Mouse (Mus musculus) erythroblast, embryonic 14.5 days (primary cell): Measurements from ENCODE around the gene Nelfb. TPM values are rescaled to one million over a fixed set of nuclear protein-coding genes. Genes with fewer than 3 reads are reported as not detected.
A peak's percentile ranks its signal among the peaks of the same experiment; 100 is the strongest.

ENCODE experiments used
- H3K27me3 ChIP-seq: 2 replicates; pipeline ENCODE4 v1.6.1; 2012; ENCODE audit warnings: inconsistent platforms; ENCODE audit not compliant: control insufficient read depth
- H3K36me3 ChIP-seq: 2 replicates; pipeline ENCODE4 v1.6.1; 2012; ENCODE audit warnings: mild to moderate bottlenecking, inconsistent platforms; ENCODE audit not compliant: control insufficient read depth
- H3K4me1 ChIP-seq: 2 replicates; pipeline ENCODE4 v1.6.1; 2012; ENCODE audit warnings: inconsistent platforms; ENCODE audit not compliant: control insufficient read depth
- H3K4me3 ChIP-seq: replicated peaks from 2 replicates; pipeline ENCODE3; 2012; ENCODE audit warnings: moderate library complexity, mild to moderate bottlenecking, inconsistent platforms
- H3K9me3 ChIP-seq: 2 replicates; pipeline ENCODE4 v1.6.1; 2012; ENCODE audit warnings: low read length, inconsistent platforms, mixed read lengths; ENCODE audit not compliant: control insufficient read depth
- GATA1 ChIP-seq: IDR thresholded peaks from 2 replicates; pipeline ENCODE4 v1.6.1; 2012; ENCODE audit warnings: low read length, inconsistent platforms, mixed read lengths
- TAL1 ChIP-seq: IDR thresholded peaks from 3 replicates; pipeline ENCODE4 v1.6.1; 2012; ENCODE audit warnings: low read length, inconsistent platforms, mixed read lengths
- polyA plus RNA-seq: library from polyadenylated mRNA; stranded (reverse); fragments of >175 nt; gene quantifications from 2 replicates; pipeline ENCODE4 v1.2.3, GENCODE M21; 2012

Nelfb gene
- polyA plus RNA-seq, 1 experiment = 1.8 TPM

DNA sequence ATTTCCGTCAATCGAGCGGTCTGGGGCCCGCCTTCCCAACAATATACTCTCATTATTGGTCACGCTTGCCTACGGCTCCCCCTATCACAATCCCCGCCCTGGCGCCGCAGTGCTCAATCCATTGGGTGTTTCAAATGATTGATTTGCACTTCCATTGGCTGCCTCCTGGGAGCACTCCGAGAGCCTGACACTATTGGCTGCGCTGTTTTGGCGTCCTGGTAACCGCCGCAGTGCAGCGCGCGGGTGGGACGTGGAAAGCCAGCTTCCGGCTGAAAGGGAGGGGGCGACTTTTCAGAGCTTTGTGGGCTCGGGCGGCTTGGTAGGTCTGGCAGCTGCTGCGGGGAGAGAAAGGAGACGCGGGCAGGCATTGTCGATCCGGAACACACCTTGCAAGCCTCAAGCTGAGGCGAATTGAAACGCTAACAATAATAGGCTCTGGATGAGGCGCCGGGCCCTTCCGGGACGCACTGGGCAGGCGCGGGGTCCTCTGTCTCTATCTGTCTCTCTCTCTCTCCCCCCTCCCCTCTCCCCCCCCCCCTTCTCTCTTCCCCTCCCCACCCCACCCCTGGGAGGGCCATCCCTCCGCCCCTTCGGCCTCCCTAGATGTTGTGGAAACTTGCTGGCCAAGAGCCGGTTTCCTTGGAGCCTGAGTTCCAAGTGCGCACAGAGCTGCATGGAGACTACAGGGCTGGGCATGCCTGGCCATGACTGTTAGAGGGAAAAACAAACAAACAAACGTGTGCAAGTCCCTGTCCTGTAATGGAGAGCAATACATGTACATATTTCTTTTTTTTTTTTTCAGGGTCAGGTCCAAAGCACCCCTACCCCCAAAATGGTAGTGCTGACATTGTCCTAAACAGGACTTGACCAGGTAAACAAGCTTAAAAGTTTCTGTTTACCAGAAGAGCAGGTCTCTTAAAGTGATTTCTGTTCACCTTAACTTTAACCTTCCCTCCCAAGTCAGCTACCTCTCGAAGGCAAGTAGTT is 13.8 kb upstream of the Nelfb start:
- TF ChIP-seq GATA1 = no peak
- no peak for TF ChIP-seq TAL1
- Histone ChIP-seq H3K27me3 (no peaks in the 10 kb centered on the region), H3K9me3 (no peaks in the 10 kb centered on the region), H3K36me3 (peaks cover 38% of the 10 kb centered on the region), H3K4me1 (peaks cover 60% of the 10 kb centered on the region), H3K4me3 (peak overlapping the region; percentile 66)

DNA sequence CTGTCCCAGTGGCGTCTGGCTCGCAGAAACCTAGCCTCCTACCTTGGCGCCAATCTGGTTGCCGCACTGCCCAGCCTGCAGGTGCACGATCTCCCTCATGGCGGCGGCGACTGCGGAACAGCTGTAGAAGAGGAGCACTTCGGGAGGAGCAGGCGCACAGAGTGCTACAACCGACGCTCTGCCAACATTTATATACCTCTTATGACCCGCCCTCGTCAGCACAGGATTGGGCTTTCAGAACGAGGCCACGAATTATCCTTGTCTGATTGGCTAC is 13.1 kb upstream of the Nelfb start, which contains the start of gene Tubb4b:
Gene Tubb4b, minus strand, starts transcription at position 211 of the 274 bp plus-strand sequence.
- TF ChIP-seq TAL1 (no peak), GATA1 (no peak)
- no peaks in the 10 kb centered on the region for H3K27me3 ChIP-seq
- peaks cover 38% of the 10 kb centered on the region for H3K36me3 ChIP-seq
- H3K4me1 ChIP-seq = peaks cover 60% of the 10 kb centered on the region
- H3K9me3 ChIP-seq = no peaks in the 10 kb centered on the region
- peak within 1 kb of the TSS; percentile 66 for H3K4me3 ChIP-seq

DNA sequence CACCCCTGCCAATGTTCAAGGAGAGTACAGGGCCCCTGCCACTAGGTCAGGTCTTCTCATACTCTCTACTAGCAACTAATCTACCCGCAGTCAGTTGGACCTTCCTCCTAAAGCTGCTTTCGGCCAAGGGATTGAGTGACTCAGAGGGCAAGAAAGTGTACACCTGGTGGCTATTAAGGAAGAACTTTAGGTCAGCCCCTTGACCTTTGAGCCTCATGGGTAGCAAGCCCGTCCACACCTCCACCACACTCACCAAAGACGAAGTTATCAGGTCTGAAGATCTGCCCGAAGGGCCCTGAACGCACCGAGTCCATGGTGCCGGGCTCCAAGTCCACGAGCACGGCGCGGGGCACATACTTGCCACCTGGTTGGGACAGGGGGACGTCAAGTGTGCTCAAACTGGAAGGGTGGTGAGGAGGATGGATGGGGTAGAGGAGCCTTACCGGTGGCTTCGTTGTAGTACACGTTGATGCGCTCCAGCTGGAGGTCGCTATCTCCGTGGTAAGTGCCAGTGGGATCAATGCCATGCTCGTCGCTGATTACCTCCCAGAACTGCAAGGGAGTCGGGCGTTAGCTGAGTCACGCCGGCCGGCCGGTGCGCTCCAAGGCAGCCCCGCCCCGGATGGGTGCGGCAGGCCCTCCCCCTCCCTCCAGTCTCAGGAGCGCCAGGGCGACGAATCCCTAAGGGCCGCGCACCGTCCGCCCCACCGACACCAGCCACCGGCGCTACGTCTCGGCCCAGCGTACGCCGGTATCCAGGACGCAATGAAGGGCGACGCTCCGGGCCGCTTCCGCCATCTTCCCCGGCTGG is 12.6 kb upstream of the Nelfb start:
- TF ChIP-seq GATA1 = peak; percentile 64
- peak; percentile 55; the same call in 2 of the 3 replicates for TF ChIP-seq TAL1
- Histone ChIP-seq H3K4me3 (peak overlapping the region; percentile 66), H3K4me1 (peaks cover 55% of the 10 kb centered on the region), H3K9me3 (no peaks in the 10 kb centered on the region), H3K36me3 (peaks cover 38% of the 10 kb centered on the region), H3K27me3 (no peaks in the 10 kb centered on the region)

DNA sequence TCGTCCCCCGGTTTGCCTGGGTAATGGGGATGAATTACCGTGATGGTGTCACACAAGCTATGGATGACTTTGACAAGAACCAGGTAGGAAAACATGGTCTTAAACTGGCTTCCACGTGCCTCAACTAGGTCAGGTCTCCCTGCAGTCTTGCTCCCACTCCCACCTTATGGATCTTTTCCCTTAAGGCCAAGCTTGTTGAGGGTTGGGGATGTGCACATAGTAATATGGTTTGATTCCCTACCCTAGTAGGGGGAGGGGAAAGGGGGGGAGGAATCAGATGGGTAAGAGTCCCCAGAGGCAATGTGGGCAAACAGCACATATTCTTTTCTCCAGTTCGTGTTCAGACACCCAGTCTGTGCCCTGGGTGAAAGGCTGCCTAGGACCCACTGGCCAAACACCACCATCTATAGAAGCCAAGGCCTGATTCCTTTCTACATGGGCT is 10.1 kb upstream of the Nelfb start:
- peaks cover 36% of the 10 kb centered on the region for H3K4me1 ChIP-seq
- peaks cover 38% of the 10 kb centered on the region for H3K36me3 ChIP-seq
- TF ChIP-seq TAL1 (no peak), GATA1 (no peak)
- no peaks in the 10 kb centered on the region for H3K9me3 ChIP-seq
- H3K27me3 ChIP-seq = no peaks in the 10 kb centered on the region; the same call in 1 of the 2 replicates
- peak overlapping the region; percentile 21 for H3K4me3 ChIP-seq

DNA sequence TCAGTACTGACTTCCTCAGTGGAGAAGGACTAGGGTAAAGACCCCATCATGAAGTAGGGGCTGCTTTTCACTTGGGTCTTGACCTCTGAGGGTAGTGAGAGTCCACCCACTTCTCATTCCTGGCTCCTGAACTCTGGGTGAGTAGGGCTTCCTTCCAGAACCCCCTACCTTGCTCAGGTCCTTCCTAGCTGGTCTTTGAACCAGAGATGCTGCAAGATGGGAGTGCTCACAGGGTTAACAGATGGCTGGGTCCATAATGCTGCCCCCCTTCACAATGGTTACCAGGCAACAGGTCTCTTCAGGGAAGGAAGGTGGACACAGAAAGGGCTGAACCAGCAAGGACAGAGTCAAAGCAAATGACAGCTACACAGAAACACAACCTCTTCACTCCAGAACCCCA is 7.2 kb upstream of the Nelfb start, which contains the start of gene Fam166a:
Gene Fam166a, plus strand, starts transcription at position 301 of the 400 bp plus-strand sequence.
- Histone ChIP-seq H3K27me3 (peaks cover 1% of the 10 kb centered on the region), H3K4me1 (peaks cover 29% of the 10 kb centered on the region), H3K9me3 (no peaks in the 10 kb centered on the region), H3K4me3 (no peak within 1 kb of the TSS), H3K36me3 (peaks cover 29% of the 10 kb centered on the region)
- TF ChIP-seq GATA1 = no peak
- TF ChIP-seq TAL1 = no peak

DNA sequence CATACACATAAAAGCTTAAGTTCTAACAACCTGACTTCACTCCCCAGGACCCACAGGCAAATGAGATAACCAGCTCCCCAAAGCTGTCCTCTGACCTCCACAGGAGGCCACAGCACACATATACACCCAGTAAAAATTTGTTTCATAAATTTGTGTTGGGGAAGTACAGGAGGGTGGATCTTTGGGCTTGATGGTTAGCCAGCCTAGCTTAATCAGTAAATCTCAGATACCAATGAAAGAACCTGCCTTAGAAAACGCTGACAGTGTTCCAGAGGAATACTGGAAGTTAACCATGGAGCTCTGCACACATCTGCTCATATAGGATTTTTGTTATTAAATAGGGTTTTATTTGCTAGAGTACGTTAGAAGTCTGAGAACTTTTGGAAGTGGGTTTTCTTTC is 6.4 kb upstream of the Nelfb start:
- TF ChIP-seq TAL1 (no peak), GATA1 (no peak)
- Histone ChIP-seq H3K4me3 (no peak overlapping the region), H3K9me3 (no peaks in the 10 kb centered on the region), H3K27me3 (peaks cover 5% of the 10 kb centered on the region), H3K4me1 (peaks cover 23% of the 10 kb centered on the region), H3K36me3 (peaks cover 22% of the 10 kb centered on the region)

DNA sequence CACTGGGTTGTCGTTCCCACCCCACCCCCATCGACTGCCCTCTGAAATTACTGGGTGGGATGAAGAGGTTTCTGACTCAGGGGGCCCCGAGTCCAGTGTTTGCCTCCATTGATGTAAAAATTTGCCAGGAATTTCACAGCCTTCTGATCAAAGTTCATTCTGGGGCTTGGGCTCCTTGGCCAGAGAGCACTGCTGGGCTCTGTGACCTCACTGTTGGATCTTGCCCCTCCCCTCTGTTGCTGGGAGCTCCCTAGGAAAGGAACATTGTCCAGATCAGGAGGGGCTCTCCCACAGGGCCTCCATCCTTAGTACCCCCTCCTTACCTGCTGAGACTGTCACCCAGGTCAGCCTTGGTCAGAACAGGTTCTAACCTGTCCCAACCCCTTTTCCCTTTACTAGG is 3.2 kb upstream of the Nelfb start, which contains the start of gene Stpg3:
Gene Stpg3, minus strand, starts transcription at position 194 of the 400 bp plus-strand sequence.
- H3K4me3 ChIP-seq = no peak within 1 kb of the TSS
- peaks cover 8% of the 10 kb centered on the region for H3K36me3 ChIP-seq
- H3K9me3 ChIP-seq = no peaks in the 10 kb centered on the region
- no peak for TF ChIP-seq GATA1
- TF ChIP-seq TAL1 = no peak
- H3K4me1 ChIP-seq = peaks cover 29% of the 10 kb centered on the region
- peaks cover 5% of the 10 kb centered on the region for H3K27me3 ChIP-seq

DNA sequence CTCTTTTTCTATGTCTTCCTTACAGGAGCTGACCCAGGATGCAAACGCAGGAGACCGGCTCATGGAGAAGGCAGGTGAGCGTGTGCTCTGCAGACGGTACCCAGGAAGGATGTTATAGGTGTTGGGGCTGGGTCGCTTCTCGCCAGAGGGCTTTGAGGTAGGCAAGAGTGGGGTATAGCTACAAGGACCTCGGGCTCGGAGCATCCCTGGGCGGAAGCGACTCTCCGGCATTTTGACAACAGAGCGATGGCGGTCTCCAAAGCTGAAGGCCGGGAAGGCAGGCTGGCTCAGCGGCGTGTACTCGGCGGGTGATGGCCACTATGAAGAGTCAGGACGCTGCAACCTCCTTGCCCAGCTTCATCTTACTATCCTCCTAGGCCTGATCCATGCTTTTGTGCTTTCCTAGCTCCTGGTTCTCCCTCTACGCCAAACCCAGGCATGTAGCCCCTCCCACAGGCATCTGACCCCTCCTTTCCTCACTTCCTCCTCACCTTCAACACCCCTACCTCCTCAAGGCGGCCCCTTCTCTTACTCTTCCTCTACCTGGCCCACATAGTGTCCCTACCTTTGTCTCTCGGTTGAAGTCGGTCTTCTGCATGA is 2.1 kb upstream of the Nelfb start:
- Histone ChIP-seq H3K4me3 (no peak overlapping the region), H3K4me1 (peaks cover 31% of the 10 kb centered on the region), H3K36me3 (peaks cover 15% of the 10 kb centered on the region), H3K27me3 (peaks cover 5% of the 10 kb centered on the region), H3K9me3 (no peaks in the 10 kb centered on the region)
- TF ChIP-seq TAL1 = no peak
- TF ChIP-seq GATA1 = no peak

DNA sequence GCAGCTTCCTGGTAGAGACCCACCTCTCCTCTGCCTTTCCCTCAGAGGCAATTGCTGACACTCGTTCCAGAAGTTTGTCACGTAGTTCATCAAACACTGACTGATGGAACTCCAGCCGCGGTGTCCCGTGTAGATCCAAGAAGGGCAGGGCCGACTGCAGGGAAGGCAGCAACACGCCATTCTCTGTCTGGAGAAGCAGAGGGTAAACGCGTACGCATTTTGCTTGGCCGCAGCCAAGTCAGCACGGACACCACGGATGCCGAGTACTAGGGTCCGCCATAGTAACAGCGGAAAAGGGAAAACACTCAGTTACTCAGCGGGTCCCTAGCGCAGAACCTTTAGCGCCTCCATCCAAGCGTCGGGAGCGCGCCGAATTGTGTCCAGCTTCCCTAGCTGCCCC is 603 bp downstream of the Nelfb start:
- no peak for TF ChIP-seq TAL1
- TF ChIP-seq GATA1 = no peak
- peak overlapping the region; percentile 83 for H3K4me3 ChIP-seq
- H3K4me1 ChIP-seq = peaks cover 35% of the 10 kb centered on the region
- H3K27me3 ChIP-seq = peaks cover 5% of the 10 kb centered on the region
- no peaks in the 10 kb centered on the region for H3K9me3 ChIP-seq
- peaks cover 42% of the 10 kb centered on the region for H3K36me3 ChIP-seq
